Mouse (Mus musculus): ENCODE results near the gene Zmiz1. TPM values are rescaled to one million over a fixed set of nuclear protein-coding genes. Genes with fewer than 3 reads are reported as not detected.

The Zmiz1 gene
- polyA plus RNA-seq, 1 experiment, result 22.5 TPM

DNA sequence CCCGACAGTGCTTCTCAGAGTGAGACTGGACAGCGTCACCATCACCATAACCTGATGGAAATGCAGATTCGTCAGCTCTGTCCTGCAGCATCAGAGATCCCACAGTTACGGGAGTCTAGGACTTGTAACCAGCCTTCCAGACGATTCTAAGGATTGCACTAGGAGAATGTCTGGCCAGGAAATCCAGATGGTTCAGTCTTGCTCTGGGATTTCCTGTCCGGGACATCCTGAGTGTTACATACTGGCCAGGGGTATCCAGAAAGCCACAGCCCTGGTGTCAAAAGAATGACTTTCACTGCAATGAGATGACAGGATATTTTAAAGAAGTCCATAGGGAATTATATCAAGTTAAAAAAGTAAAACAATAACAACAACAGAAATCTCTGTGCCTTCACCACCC lies 165.7 kb downstream of the Zmiz1 start:
- H3K27me3 ChIP-seq (ENCODE audit: control insufficient read depth, insufficient read depth, low read length, poor library complexity, severe bottlenecking), result no peaks in the 10 kb centered on the region
- no peaks in the 10 kb centered on the region for H3K36me3 ChIP-seq (ENCODE audit: control insufficient read depth, insufficient read depth, low read length, poor library complexity, severe bottlenecking)

DNA sequence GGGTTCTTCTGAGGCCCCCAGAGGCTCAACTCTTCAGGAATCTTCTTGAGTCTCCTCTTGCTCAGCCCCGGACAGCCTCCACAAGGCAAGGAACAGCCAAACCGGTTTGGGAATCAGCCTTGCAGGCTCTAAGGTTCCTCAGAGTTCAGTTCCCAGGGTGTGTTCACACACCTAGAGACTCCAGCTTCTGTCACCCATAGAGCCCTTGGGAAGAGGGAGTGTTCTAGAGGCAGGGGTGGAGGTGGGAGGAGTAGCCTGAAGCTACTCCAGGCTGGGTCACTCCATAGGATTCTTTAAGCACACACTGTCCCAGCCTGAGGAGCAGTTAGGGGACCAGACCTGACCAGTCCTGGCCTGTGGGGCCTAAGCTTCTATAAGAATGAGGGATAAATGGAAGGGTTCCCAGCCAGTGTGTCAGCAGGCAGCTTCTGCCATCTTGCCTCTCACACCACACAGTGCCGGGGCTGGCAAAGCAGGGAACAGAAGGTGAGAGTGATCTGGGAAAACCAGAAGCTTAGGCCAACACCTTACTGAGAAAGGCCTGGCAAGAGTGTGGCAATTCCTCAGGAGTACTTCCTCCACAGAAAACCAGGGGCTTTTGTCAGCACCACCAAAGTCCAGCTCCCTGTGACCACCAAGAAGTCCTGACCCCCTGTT lies 168.7 kb downstream of the Zmiz1 start:
- Histone ChIP-seq H3K4me3 (ENCODE audit: low read depth, low read length) (no peak overlapping the region), H3K27ac (ENCODE audit: insufficient read depth, low read length) (no peak overlapping the region), H3K9me3 (replicated peaks; ENCODE audit: control insufficient read depth, insufficient read depth, low read length, poor library complexity, severe bottlenecking) (no peaks in the 10 kb centered on the region), H3K36me3 (ENCODE audit: control insufficient read depth, insufficient read depth, low read length, poor library complexity, severe bottlenecking) (no peaks in the 10 kb centered on the region), H3K9ac (ENCODE audit: low read depth, poor library complexity, severe bottlenecking) (no peak overlapping the region), H3K4me1 (ENCODE audit: control insufficient read depth, insufficient read depth, low read length) (peaks cover 8% of the 10 kb centered on the region), H3K27me3 (ENCODE audit: control insufficient read depth, insufficient read depth, low read length, poor library complexity, severe bottlenecking) (no peaks in the 10 kb centered on the region)
- TF ChIP-seq CTCF (IDR thresholded peaks at IDR 0.05; ENCODE audit: low read depth, low read length), result no peak
- TF ChIP-seq POLR2A (IDR thresholded peaks at IDR 0.05; ENCODE audit: insufficient read depth, low read length), result no peak
- TF ChIP-seq EP300 (IDR thresholded peaks at IDR 0.05; ENCODE audit: insufficient read depth, low read depth, low read length), result 0 out of 2 replicates have a peak, but pooled peaks have one; percentile 31

More for the DNA sequence above, 165.7 kb downstream of the Zmiz1 start:
- TF ChIP-seq CTCF (IDR thresholded peaks at IDR 0.05; ENCODE audit: low read depth, low read length) (no peak), EP300 (IDR thresholded peaks at IDR 0.05; ENCODE audit: insufficient read depth, low read depth, low read length) (no peak), POLR2A (IDR thresholded peaks at IDR 0.05; ENCODE audit: insufficient read depth, low read length) (no peak)
- Histone ChIP-seq H3K4me3 (ENCODE audit: low read depth, low read length) (no peak overlapping the region), H3K9ac (ENCODE audit: low read depth, poor library complexity, severe bottlenecking) (no peak overlapping the region), H3K27ac (ENCODE audit: insufficient read depth, low read length) (no peak overlapping the region), H3K4me1 (ENCODE audit: control insufficient read depth, insufficient read depth, low read length) (peaks cover 2% of the 10 kb centered on the region), H3K9me3 (replicated peaks; ENCODE audit: control insufficient read depth, insufficient read depth, low read length, poor library complexity, severe bottlenecking) (no peaks in the 10 kb centered on the region)

- no peaks in the 10 kb centered on the region for H3K36me3 ChIP-seq (ENCODE audit: control insufficient read depth, insufficient read depth, low read length, poor library complexity, severe bottlenecking)
- no peak for TF ChIP-seq EP300 (IDR thresholded peaks at IDR 0.05; ENCODE audit: insufficient read depth, low read depth, low read length)
- no peak overlapping the region for H3K27ac ChIP-seq (ENCODE audit: insufficient read depth, low read length)
These were observed 169.6 kb downstream of the Zmiz1 start for GRCm38 (mm10) chr14:25628448-25629099.

GRCm38 (mm10) chr14:25629866-25630606 lies 171.1 kb downstream of the Zmiz1 start:
- no peak overlapping the region for H3K9ac ChIP-seq (ENCODE audit: low read depth, poor library complexity, severe bottlenecking)
- no peak for TF ChIP-seq POLR2A (IDR thresholded peaks at IDR 0.05; ENCODE audit: insufficient read depth, low read length)
- TF ChIP-seq CTCF (IDR thresholded peaks at IDR 0.05; ENCODE audit: low read depth, low read length), result no peak
- no peak for TF ChIP-seq EP300 (IDR thresholded peaks at IDR 0.05; ENCODE audit: insufficient read depth, low read depth, low read length)
- H3K27ac ChIP-seq (ENCODE audit: insufficient read depth, low read length), result no peak overlapping the region
- no peak overlapping the region for H3K4me3 ChIP-seq (ENCODE audit: low read depth, low read length)
- H3K36me3 ChIP-seq (ENCODE audit: control insufficient read depth, insufficient read depth, low read length, poor library complexity, severe bottlenecking), result no peaks in the 10 kb centered on the region
- no peaks in the 10 kb centered on the region for H3K9me3 ChIP-seq (replicated peaks; ENCODE audit: control insufficient read depth, insufficient read depth, low read length, poor library complexity, severe bottlenecking)
- no peaks in the 10 kb centered on the region for H3K27me3 ChIP-seq (ENCODE audit: control insufficient read depth, insufficient read depth, low read length, poor library complexity, severe bottlenecking)
- H3K4me1 ChIP-seq (ENCODE audit: control insufficient read depth, insufficient read depth, low read length), result peaks cover 8% of the 10 kb centered on the region

More at GRCm38 (mm10) chr14:25628448-25629099, 169.6 kb downstream of the Zmiz1 start:
- Histone ChIP-seq H3K4me3 (ENCODE audit: low read depth, low read length) (no peak overlapping the region), H3K27me3 (ENCODE audit: control insufficient read depth, insufficient read depth, low read length, poor library complexity, severe bottlenecking) (no peaks in the 10 kb centered on the region), H3K4me1 (ENCODE audit: control insufficient read depth, insufficient read depth, low read length) (peaks cover 8% of the 10 kb centered on the region), H3K9me3 (replicated peaks; ENCODE audit: control insufficient read depth, insufficient read depth, low read length, poor library complexity, severe bottlenecking) (no peaks in the 10 kb centered on the region), H3K9ac (ENCODE audit: low read depth, poor library complexity, severe bottlenecking) (no peak overlapping the region)

DNA sequence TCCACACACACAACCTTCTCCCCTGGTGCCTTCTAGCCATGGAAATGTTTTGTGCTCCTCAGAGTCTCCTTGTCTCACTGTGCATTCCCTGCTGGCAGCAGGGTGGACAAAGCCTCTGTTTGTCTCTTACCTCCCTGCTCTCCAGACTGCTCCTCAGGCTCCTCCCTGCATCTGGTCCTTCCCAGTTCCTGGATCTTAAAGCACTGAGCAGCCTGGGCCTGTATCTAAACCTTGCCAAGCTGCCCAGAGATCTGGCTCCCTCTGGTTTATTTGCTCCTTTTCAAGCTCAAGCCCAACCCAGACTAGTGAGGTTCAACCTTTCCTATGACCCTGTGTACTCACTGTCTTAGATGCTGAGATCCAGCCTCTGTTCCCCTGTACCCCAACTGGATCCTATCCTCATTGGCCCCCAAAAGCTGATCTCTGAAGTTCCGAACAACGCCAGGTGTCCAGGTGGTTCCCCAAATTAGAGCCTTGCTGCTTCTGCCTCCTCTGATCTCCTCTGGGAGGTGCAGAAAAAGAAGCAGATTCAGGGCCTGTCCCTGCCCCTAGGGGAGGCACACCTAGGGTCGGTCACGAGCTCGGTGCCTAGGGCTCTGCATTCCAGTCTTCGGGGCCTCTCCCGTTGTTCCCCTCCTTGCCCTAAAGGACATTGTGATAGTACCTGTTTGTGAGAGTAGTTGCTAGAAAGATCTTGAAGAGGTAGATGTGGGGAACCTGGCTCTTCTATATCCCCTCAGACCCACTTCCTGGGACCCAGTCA lies 171.8 kb downstream of the Zmiz1 start:
- H3K4me3 ChIP-seq (ENCODE audit: low read depth, low read length), result no peak overlapping the region
- no peaks in the 10 kb centered on the region for H3K36me3 ChIP-seq (ENCODE audit: control insufficient read depth, insufficient read depth, low read length, poor library complexity, severe bottlenecking)
- H3K4me1 ChIP-seq (ENCODE audit: control insufficient read depth, insufficient read depth, low read length), result peaks cover 8% of the 10 kb centered on the region
- H3K27me3 ChIP-seq (ENCODE audit: control insufficient read depth, insufficient read depth, low read length, poor library complexity, severe bottlenecking), result no peaks in the 10 kb centered on the region
- no peaks in the 10 kb centered on the region for H3K9me3 ChIP-seq (replicated peaks; ENCODE audit: control insufficient read depth, insufficient read depth, low read length, poor library complexity, severe bottlenecking)
- TF ChIP-seq POLR2A (IDR thresholded peaks at IDR 0.05; ENCODE audit: insufficient read depth, low read length), result no peak
- TF ChIP-seq EP300 (IDR thresholded peaks at IDR 0.05; ENCODE audit: insufficient read depth, low read depth, low read length), result 0 out of 2 replicates have a peak, but pooled peaks have one; percentile 60
- TF ChIP-seq CTCF (IDR thresholded peaks at IDR 0.05; ENCODE audit: low read depth, low read length), result no peak
- H3K9ac ChIP-seq (ENCODE audit: low read depth, poor library complexity, severe bottlenecking), result no peak overlapping the region
- H3K27ac ChIP-seq (ENCODE audit: insufficient read depth, low read length), result no peak overlapping the region
